Mouse (Mus musculus) gastrocnemius, adult 2 months (tissue): ENCODE measurements around the gene Dyx1c1. TPM values are rescaled to one million over a fixed set of nuclear protein-coding genes. Genes with fewer than 3 reads are reported as not detected.

Source experiments
- DNase-seq: peaks from one replicate; pipeline ENCODE4 v3.0.0; 2022
- H3K27ac ChIP-seq: fragments of 200-600 bp; 2 replicates; pipeline ENCODE4 v1.8.1; 2022; ENCODE audit warnings: mild to moderate bottlenecking
- H3K4me3 ChIP-seq: fragments of 200-600 bp; 2 replicates; pipeline ENCODE4 v1.8.1; 2022; ENCODE audit warnings: mild to moderate bottlenecking, moderate library complexity
- CTCF ChIP-seq: fragments of 200-600 bp; IDR thresholded peaks from 2 replicates; pipeline ENCODE4 v1.8.1; 2022; ENCODE audit warnings: antibody characterized with exemption, mild to moderate bottlenecking, moderate library complexity
- intact Hi-C: fragments of 180-260 bp; cut with DNase I; formaldehyde crosslinking; loops from one replicate; pipeline ENCODE4 v1.15.1; 2025
- total RNA-seq, 2 experiments: library from RNA; stranded (reverse); gene quantifications; 2 replicates each; pipeline ENCODE4 v1.2.3; 2021

Gene Dyx1c1
- total RNA-seq, 2 experiments from 2014 or later = 0.94 to 1.4 TPM

DNA sequence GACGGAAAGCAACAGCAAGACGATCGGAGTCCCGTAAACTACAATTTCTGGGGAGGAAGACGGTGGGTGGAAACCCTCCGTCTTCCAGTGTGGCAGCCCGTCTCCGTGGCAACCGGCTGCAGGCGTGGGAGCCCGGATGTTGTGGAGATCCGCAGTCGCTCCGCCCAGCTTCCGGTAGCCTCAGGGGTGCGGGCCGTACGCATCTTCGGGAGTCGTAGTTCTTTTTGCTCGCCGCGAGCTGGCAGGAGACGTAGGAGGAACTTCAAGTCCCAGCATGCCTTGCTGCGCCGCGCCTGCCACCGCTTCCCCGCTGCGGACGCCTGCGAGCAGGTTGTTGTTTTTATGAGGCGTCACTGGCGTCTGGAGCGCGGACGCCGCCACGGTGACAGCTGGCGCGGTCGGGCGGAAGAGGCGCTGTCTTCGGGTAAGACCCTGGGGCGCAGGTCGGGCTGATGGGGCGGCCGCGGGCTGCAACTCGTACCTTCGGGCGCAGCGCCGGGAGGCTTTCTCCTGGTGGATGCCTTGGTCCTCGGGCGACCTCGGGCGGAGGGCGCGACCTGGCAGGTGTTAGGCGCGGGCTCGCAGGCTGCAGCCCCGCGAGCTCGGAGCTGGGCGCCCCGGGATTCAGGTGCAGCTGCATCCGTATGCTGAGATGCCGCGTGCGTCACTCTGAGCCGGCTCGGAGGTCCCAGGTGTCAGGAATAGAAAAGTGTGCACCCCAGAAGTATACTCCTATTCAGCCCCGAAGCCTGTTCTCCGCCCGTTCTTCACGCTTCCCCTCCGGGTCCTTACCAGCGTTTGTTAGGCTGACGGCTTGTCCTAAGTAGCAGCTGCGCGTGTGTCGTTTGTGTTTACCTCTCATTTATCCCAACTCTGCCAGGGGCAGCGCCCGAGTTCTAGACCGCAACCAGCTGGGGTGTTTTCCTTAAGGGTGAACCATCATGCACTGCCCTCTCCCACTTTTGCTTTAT lies 26.9 kb downstream of the Dyx1c1 start, which contains the start of the genes Ccpg1os and Ccpg1:
TSS of gene Ccpg1os (minus strand) at position 133 of the 971 bp plus-strand sequence.
TSS of gene Ccpg1 (plus strand) at position 180 of the 971 bp plus-strand sequence.
- peak within 1 kb of the TSS; percentile 97 for H3K27ac ChIP-seq
- peak; percentile 17; the same call in 1 of the 2 replicates for TF ChIP-seq CTCF
- DNase-seq = peak; percentile 98
- peak within 1 kb of the TSS; percentile 100 for H3K4me3 ChIP-seq
- intact Hi-C loops = loop anchor here (5.0 kb wide), 1 partner anchor 93 kb away; no protein-coding TSS in a partner anchor

DNA sequence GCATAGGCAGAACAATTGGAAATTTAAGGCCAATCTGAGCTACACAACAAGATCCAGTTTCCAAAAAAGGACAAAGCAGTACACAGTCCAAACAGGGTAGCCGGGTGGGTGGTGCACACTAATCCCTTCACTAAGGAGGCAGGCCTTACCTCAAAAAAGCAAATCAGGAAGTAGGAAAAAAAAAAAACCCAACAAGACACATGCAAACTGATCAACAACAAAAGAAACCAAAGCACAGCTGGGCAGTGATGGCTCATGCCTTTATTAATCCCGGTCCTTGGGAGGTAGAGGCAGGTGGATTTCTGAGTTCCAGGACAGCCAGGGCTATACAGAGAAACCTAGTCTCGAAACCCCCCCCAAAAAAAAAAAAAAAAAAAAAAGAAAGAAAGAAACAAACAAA lies 29.1 kb downstream of the Dyx1c1 start:
- H3K27ac ChIP-seq = no peak overlapping the region
- H3K4me3 ChIP-seq = no peak overlapping the region
- intact Hi-C loops = loop anchor here (5.0 kb wide), 1 partner anchor 95 kb away; no protein-coding TSS in a partner anchor
- DNase-seq = no peak
- no peak for TF ChIP-seq CTCF

- no peak for DNase-seq
- TF ChIP-seq CTCF = no peak
- Histone ChIP-seq H3K27ac (peak overlapping the region; percentile 48; the same call in 1 of the 2 replicates), H3K4me3 (no peak overlapping the region)
- intact Hi-C loops = loop anchor here (5.0 kb wide), 1 partner anchor 96 kb away; no protein-coding TSS in a partner anchor
These were observed 30.1 kb downstream of the Dyx1c1 start for GRCm38 (mm10) chr9:72988706-72989105.

- intact Hi-C loops = no loop called here
- DNase-seq = no peak
- no peak for TF ChIP-seq CTCF
- Histone ChIP-seq H3K4me3 (no peak overlapping the region), H3K27ac (no peak overlapping the region)
These were observed 32.8 kb downstream of the Dyx1c1 start for GRCm38 (mm10) chr9:72991420-72991819.

DNA sequence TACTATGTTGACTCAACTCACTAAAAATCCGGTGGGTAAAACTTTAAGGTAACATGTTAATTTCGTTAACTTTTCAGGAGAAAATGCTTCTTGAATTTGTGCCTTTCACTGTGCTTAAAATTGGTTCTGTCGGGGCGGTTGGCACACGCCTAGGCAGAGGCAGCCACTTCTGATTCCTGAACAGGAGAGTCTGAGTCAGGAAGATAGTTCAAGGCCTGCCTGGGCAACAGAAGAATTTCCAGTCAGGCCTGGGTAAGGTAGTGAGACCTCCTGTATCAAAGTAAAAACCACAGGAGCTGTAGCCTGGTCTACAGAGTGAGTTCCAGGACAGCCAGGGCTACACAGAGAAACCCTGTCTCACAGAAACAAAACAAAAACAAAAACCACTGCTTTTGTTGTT lies 34.0 kb downstream of the Dyx1c1 start:
- no peak for DNase-seq

GRCm38 (mm10) chr9:72996167-72996566 lies 37.6 kb downstream of the Dyx1c1 start:
- no peak for DNase-seq
- no peak for TF ChIP-seq CTCF
- Histone ChIP-seq H3K4me3 (no peak overlapping the region), H3K27ac (peak overlapping the region; percentile 72)
- intact Hi-C loops = no loop called here

More for the DNA sequence above, 34.0 kb downstream of the Dyx1c1 start:
- intact Hi-C loops = no loop called here
- Histone ChIP-seq H3K27ac (peak overlapping the region; percentile 28), H3K4me3 (no peak overlapping the region)
- no peak for TF ChIP-seq CTCF

- no peak for TF ChIP-seq CTCF
- DNase-seq = no peak
- H3K27ac ChIP-seq = peak overlapping the region; percentile 63
- intact Hi-C loops = no loop called here
- no peak overlapping the region for H3K4me3 ChIP-seq
These were observed 38.2 kb downstream of the Dyx1c1 start for GRCm38 (mm10) chr9:72996806-72997205.

- DNase-seq = no peak
- H3K4me3 ChIP-seq = no peak overlapping the region
- peak; percentile 51 for TF ChIP-seq CTCF
- H3K27ac ChIP-seq = peak overlapping the region; percentile 56; the same call in 1 of the 2 replicates
- intact Hi-C loops = no loop called here
These were observed 41.9 kb downstream of the Dyx1c1 start for GRCm38 (mm10) chr9:73000487-73000886.

DNA sequence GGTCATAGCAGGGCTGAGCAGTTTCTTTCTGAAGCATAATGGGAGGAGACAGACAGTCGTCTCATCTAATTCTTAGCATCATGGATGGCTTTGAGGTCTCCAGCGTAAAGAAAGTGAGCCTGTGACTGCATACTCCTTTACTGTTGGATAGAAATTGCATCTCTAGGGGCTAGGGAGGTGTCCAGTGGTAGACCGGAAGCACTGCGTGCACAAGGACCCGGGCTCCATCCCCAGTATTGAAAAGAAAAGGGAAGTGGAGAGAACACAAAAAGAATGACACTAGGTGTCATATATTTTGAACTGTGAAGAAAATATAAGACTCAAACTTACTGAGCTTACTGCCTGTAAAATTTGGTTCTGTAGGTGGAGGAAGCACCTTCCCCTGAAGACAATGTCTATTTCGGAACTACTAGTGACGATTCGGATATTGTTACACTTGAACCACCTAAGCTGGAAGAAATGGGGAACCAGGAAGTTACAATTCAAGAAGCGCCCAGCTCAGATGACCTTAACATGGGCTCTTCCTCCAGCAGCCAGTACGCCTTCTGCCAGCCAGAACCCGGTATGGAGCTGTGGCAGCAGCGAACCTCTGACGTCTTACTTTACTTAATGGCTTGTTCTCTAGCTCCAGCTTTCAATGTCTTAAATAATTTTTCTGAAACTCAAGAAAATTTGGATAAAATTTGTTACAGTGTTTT lies 42.9 kb downstream of the Dyx1c1 start:
- Histone ChIP-seq H3K4me3 (no peak overlapping the region), H3K27ac (peak overlapping the region; percentile 56; the same call in 1 of the 2 replicates)
- DNase-seq = no peak
- TF ChIP-seq CTCF = no peak
- intact Hi-C loops = no loop called here

DNA sequence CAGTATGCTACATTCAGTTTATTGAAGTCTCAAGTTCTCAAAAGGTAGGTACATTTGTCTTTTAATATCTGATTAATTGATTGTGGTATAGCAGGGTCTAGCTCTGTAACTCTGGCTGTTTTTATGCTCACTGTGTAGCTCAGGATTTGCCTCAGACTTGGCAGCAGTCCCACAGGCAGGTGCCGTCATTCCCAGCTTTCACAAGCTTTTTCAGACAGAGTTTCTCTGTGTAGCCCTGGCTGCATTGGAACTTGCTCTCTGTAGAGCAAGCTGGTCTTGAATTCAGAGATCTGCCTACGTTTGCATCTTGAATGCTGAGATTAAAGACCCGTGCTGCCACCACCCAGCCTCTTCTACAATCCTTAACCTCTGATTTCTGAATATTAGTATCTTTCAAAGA lies 43.6 kb downstream of the Dyx1c1 start:
- intact Hi-C loops = no loop called here
- Histone ChIP-seq H3K4me3 (no peak overlapping the region), H3K27ac (no peak overlapping the region)
- TF ChIP-seq CTCF = no peak
- DNase-seq = no peak

DNA sequence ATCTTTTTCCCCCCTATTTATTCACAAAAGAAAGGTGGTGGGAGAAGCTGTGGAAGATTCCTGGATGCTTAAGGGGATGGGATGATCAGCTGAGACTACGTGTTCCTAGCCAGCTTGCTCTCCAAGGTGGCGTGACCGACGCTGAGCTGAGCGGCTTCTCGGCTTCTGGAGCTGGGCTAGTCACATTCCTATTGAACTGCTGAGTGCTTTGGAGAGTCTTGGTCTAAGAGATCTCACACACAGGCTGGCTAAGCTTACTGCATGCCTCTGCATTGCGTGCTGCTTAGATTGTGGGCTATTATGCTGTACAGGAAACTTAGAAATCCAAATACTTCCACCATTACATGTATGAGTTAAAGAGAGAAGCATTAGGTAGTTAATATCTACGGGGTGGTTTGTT lies 45.5 kb downstream of the Dyx1c1 start:
- Histone ChIP-seq H3K27ac (no peak overlapping the region), H3K4me3 (no peak overlapping the region)
- no peak for DNase-seq
- no peak for TF ChIP-seq CTCF
- intact Hi-C loops = no loop called here

- DNase-seq = no peak
- intact Hi-C loops = no loop called here
- Histone ChIP-seq H3K27ac (no peak overlapping the region), H3K4me3 (no peak overlapping the region)
- no peak for TF ChIP-seq CTCF
These were observed 46.5 kb downstream of the Dyx1c1 start for GRCm38 (mm10) chr9:73005106-73005505.

DNA sequence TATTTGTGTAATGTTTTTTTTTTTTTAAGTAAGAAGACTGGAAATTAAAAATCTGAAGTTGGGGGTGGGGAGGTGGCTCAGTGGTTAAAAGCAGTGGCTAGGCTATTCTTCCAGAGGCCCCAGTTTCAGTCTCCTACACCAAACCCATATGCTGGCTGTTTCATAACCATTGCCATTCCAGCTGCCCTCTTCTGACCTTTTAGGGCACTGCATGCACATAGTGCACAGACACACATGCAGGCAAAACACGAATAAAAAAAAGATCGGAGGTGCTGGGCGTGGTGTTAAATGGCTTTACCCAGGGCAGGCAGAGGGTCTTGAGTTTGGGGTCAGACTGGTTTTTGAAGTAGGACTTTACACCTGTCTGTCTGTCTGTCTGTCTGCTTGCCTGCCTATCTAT lies 47.6 kb downstream of the Dyx1c1 start:
- Histone ChIP-seq H3K27ac (no peak overlapping the region), H3K4me3 (no peak overlapping the region)
- intact Hi-C loops = no loop called here
- DNase-seq = no peak
- TF ChIP-seq CTCF = peak; percentile 34
